Mouse (Mus musculus): ENCODE results near the gene Lgr5. TPM values are rescaled to one million over a fixed set of nuclear protein-coding genes. Genes with fewer than 3 reads are reported as not detected.

Lgr5 gene
- total RNA-seq, 2 experiments from 2014 or later = 1.8 to 2.9 TPM

DNA sequence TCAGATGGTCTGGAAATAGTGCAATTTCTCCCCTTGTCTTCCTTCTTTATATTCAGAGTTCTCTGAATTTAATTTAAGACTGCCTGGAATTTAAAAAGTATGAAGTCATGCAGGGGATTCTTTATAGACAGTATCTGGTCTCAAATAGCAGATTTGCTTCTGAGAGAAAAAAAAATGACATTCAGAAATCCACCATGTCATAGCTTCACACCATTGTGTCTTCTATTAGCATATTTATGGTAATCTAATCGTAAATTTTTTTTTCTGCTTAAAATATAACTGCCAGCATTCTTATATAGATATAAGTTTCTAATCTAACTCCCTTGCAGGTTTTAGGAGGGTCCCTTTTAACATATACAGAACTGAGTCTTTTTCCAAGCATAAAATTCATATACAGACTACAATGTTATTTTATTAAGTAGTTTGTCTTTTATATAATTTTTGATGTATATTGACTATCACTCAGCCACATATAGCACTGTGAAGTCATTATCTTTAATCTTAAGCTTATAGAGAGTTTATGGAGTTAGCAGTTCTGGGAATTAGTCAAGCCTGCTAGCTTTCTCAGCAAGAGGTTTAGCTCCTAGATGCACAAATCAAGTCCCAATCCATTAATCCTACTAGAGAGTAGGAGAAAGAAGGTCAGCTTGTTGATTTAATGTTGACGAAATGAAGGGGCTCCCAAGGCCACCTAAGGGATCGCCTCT is 15.7 kb downstream of the Lgr5 start:
- DNase-seq (ENCODE audit: extremely low spot score in 1 of 2, low spot score in 1 of 2) = no peak

DNA sequence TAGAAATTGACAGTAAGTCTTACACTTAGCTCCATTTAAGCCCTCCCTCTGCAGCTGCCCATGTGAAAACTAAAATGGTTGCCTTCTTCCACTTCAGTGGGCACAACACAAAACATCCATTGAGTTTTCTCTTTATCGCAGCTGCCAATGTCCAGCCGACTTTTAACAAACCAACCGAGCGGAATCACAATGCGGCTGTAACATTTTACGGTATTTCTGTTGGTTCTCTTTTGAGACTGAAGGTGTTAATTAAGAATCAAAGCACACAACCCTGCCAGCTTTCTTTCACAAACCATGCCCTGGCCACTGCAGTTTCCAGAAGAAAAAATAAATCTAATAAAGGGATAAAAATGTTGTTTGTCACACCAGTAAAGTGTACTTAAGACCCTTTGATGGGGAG is 16.3 kb downstream of the Lgr5 start:
- DNase-seq (ENCODE audit: extremely low spot score in 1 of 2, low spot score in 1 of 2) = no peak

GRCm38 (mm10) chr10:115570577-115570976 is 17.0 kb downstream of the Lgr5 start:
- no peak for DNase-seq (ENCODE audit: extremely low spot score in 1 of 2, low spot score in 1 of 2)

- no peak for DNase-seq (ENCODE audit: extremely low spot score in 1 of 2, low spot score in 1 of 2)
These were observed 17.7 kb downstream of the Lgr5 start, which contains the start of gene A930009A15Rik for GRCm38 (mm10) chr10:115569712-115570491. Gene A930009A15Rik, plus strand, starts transcription at chr10:115569986.

DNA sequence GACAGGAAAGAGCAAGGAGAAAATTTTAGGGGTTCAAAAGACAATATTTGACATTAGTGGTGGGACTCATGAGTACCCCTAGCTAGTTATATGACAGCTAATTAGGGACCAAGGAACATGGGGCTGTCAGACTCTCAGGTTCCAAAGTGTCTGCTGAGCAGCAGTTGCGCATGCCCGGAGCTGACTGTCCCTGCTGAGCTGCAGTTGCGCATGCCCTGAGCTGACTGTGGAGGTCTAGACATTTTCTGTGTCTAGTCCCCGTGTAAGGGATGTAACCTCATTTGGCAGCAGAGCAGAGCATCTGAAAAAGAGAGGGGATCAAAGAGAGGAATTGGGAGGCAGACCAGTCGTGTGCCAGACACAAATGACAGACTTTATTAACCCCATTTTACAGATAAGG is 23.6 kb downstream of the Lgr5 start:
- DNase-seq (ENCODE audit: extremely low spot score in 1 of 2, low spot score in 1 of 2) = no peak

GRCm38 (mm10) chr10:115562911-115563686 is 24.5 kb downstream of the Lgr5 start:
- DNase-seq (ENCODE audit: extremely low spot score in 1 of 2, low spot score in 1 of 2) = no peak

DNA sequence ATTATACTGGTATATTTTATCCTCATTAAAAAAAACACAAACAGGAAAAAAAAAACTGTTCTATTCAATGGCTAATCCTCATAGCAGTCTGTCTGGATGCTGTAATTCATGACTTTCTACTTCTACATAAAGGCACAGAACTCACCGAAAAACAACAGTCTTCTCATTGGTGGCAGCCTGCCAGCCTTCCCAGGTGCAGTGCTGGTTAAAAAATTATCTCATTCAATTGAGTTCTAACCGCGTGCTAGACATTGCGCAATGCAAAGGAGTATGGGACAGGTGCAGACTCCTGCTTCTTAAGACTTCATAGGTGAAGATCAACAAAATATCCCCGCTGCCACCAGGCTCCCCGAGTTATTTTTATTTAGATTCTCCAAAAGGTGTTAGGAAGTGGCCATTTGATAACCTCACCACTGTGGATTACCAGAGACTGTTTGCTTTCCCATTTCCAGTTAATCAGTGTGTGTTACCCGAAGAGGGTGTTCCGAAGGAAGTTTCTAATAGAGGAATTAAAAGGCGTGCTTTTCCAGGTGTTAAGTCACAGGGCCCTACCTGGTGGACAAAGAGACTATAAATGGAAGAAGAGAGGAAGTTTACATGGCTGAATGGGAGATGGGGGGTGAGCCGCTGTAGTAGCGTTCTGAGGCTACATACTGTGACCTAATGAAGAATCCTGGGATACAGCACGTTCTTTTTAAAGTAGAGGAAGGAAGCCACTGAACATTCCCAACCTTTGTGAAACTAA is 26.3 kb downstream of the Lgr5 start:
- DNase-seq (ENCODE audit: extremely low spot score in 1 of 2, low spot score in 1 of 2) = no peak

- DNase-seq (ENCODE audit: extremely low spot score in 1 of 2, low spot score in 1 of 2) = no peak
These were observed 30.8 kb downstream of the Lgr5 start for GRCm38 (mm10) chr10:115556738-115557242.

- no peak for DNase-seq (ENCODE audit: extremely low spot score in 1 of 2, low spot score in 1 of 2)
These were observed 32.3 kb downstream of the Lgr5 start for GRCm38 (mm10) chr10:115555191-115555765.

- no peak for DNase-seq (ENCODE audit: extremely low spot score in 1 of 2, low spot score in 1 of 2)
These were observed 34.0 kb downstream of the Lgr5 start for GRCm38 (mm10) chr10:115553352-115554113.

DNA sequence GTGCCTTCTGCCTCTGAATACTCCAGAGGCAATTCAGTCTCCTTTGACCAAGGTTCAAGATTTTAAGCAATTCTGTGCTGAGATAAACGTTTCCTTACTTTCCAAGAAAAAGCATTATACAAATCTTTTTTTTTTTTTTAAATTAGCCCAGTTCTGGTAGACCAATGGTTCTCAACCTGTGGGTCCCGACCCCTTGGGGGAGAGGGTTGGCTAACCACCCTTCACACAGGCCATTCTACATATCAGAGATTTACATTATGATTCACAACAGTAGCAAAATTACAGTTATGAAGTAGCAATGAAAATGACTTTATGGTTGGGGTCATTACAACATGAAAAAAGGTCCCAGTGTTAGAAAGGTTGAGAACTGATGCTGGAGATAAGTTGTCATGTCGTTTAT is 36.5 kb downstream of the Lgr5 start:
- no peak for DNase-seq (ENCODE audit: extremely low spot score in 1 of 2, low spot score in 1 of 2)

- no peak for DNase-seq (ENCODE audit: extremely low spot score in 1 of 2, low spot score in 1 of 2)
These were observed 37.3 kb downstream of the Lgr5 start for GRCm38 (mm10) chr10:115550253-115550652.

GRCm38 (mm10) chr10:115542917-115543316 is 44.7 kb downstream of the Lgr5 start:
- DNase-seq (ENCODE audit: extremely low spot score in 1 of 2, low spot score in 1 of 2) = no peak

DNA sequence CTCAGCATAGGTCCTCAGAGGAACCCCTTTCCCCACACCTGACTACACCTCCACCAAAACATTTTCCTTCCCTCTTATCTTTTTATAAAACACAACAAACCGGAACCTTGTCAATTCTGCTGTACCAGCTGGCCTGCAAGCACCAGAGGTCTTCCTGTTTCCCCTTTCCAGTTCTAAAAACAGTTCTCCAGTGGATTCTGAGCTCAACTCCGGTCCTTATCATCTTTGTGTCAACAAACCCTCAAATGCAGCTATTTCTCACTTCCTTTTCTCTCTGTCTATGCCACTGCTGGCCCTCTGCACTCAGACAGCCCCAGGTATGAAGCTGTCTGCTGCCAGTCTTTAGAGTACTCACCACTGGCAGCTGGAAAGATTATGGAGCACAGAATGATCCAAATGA is 56.8 kb downstream of the Lgr5 start:
- no peak for DNase-seq (ENCODE audit: extremely low spot score in 1 of 2, low spot score in 1 of 2)

DNA sequence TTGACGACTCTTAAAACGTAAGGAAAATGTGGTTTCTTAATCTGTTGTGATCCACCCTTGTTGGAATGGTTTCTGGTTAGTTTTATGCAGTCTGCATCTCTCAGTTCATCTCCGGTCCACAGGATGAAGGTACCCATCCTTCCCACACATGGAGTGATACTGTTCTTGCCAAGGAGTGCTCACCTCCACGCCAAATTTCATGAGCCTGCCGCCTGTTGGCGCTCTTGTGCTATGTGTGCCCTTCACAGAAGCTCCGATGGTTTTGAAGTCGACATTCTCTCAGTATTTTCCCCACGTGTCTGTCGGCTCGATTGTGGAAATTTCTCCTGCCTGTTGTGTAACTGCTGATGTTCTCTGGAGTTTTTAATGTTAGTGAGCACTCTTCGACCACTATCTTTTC is 57.8 kb downstream of the Lgr5 start:
- no peak for DNase-seq (ENCODE audit: extremely low spot score in 1 of 2, low spot score in 1 of 2)

DNA sequence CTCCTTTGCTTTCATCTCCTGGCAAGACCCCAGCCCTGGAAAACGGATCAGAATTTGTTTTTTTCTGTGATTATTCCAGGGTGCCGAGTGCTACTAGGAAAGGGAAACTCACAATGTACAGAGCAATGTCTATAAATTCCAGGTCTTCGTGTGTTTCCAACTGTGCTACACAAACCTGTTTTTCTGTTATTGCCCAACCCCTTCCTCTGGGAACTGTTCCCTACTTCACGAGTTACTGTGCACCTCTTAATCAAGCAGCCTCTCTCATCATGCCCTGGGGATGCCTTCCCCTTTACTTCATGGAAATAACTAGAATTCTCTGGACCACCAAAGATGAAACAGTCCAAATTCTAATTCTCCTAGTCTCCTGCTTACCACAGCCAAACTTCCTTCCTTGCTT is 58.7 kb downstream of the Lgr5 start:
- no peak for DNase-seq (ENCODE audit: extremely low spot score in 1 of 2, low spot score in 1 of 2)

DNA sequence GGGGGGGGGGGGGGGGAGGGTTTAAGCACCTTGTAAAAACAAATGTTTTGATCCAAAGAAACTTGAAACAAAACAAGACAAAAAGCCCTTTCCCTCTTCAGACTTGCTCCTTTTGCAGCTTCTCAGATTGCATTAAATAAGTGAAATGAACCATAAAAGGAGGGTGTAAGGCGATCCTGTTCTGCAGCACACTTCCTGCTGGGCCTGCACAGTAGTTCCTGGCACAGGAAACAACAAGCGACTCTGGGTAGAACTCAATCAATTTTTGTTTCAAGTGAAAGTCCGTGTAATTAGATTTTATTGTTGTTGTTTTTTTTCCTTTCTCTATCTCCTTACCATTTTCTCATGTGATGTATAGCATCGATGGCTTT is 66.5 kb downstream of the Lgr5 start:
- no peak for DNase-seq (ENCODE audit: extremely low spot score in 1 of 2, low spot score in 1 of 2)

DNA sequence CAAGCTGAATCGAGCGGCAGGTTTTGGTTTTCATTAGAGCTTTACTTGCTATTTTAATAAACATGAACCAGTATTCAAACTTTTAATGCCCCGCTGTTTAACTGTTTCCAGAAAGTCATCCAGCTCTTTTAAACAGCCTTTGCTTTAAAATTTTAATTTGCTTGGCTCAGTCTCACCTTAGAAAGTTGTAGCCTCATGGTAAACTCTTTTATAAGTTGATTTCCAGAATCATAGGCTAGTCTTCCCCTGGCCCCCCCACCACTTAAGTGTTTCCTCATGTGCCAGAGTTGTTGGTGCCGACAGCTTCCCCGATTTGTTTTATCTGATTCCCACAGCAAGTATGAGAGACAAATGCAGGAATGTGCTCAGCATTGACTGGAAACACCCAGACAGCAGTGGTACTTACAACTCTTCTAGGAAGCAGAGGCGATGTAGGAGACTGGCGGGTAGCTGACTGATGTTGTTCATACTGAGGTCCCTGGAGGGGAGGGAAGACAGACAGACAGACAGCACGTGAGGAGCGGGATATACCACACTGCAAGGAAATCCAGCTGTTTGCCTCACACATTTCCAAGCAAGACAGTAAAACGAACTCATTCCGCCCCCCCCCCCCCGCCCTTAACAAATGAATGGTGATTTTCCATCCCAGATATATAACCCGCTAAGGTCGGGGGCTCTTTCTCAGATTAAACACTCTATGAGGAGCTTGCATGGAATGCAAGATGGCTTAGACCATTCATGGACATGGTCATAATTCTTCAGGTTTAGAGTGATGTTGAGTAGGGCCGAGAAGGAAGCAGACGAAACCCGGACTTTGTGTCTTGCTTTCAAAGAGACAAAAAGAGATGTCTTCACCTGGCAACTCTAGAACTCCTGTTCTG is 67.1 kb downstream of the Lgr5 start:
- DNase-seq (ENCODE audit: extremely low spot score in 1 of 2, low spot score in 1 of 2) = no peak

All from layer of hippocampus, postnatal 25 days (tissue).